Mouse (Mus musculus): ENCODE data around the gene Sorl1. TPM values are rescaled to one million over a fixed set of nuclear protein-coding genes. Genes with fewer than 3 reads are reported as not detected.

The Sorl1 gene
- total RNA-seq, 1 experiment from 2014 or later = 761 TPM

DNA sequence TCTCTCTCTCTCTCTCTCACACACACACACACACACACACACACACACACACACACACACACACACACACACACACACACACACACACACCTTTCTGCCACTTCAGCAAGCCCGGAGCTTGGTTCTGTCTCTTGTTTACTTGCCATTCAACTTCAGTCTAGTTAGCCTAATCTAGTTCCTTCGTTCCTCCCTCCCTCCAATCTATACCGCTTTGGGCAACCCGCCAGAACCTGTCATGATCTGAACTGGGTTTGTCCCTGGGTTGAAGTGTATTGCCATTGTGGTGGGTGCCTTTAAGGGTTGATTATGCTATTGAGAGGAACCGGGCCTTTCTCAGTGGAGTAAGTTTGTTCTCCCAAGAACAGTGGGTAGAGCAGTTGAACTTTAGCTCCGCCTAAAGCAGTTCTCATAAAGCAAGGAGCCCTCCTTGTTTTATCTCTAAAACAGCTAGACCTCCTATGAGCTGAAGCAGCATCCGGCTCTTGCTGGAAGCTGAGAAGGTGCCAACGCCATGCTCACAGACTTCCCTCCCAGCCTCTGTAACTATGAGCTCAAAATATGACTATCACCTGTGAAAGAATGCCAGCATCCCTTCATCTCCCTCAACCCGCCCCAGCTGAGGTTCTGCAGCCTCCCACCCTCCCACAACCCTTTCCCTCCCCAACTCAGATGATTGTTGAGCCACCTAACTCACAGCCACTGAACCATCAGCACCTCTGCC lies 1.3 kb upstream of the Sorl1 start:
- no peak for ATAC-seq (ENCODE audit: extremely low read depth, insufficient number of reproducible peaks, low FRiP score, poor library complexity, severe bottlenecking)

GRCm38 (mm10) chr9:42123204-42123603 lies 893 bp downstream of the Sorl1 start:
- no peak for ATAC-seq (ENCODE audit: extremely low read depth, insufficient number of reproducible peaks, low FRiP score, poor library complexity, severe bottlenecking)

GRCm38 (mm10) chr9:42122441-42122840 lies 1.7 kb downstream of the Sorl1 start:
- peak; percentile 62 for ATAC-seq (ENCODE audit: extremely low read depth, insufficient number of reproducible peaks, low FRiP score, poor library complexity, severe bottlenecking)

DNA sequence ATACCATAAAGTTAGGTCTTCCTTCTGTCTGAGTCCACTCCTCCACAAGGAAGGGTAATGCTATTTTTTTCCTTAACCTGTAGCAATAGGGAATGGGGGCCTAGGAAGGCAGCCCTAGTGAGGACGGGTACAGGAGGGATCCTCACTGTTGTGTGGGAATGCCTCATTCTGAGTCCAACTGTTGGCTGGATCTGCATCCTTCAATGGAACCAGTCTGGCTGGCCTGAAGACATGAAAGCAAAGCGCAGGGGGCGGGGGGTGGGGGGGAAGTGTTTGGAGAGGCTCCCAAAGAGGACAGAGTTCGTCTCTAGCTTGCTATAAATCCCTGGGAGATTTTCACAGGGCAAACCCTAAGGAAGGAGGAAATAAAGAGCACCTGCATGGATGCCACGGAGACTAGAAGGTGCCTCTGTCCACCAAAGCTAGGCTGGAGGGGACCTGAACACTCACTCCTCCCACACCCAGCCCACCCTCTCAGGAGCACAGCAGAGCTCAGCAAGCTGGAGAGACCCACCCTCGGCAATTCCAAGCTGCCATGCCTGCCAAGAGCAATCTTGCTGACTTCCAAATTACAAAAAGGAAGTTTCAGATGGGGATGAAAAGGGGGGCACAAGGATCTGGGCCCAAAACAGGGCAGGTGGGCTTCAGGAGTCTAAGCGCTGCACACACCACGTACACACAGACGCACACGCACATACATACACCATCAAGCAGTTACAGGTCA lies 2.3 kb downstream of the Sorl1 start:
- ATAC-seq (ENCODE audit: extremely low read depth, insufficient number of reproducible peaks, low FRiP score, poor library complexity, severe bottlenecking) = no peak

GRCm38 (mm10) chr9:42116418-42117056 lies 7.6 kb downstream of the Sorl1 start:
- ATAC-seq (ENCODE audit: extremely low read depth, insufficient number of reproducible peaks, low FRiP score, poor library complexity, severe bottlenecking) = no peak

DNA sequence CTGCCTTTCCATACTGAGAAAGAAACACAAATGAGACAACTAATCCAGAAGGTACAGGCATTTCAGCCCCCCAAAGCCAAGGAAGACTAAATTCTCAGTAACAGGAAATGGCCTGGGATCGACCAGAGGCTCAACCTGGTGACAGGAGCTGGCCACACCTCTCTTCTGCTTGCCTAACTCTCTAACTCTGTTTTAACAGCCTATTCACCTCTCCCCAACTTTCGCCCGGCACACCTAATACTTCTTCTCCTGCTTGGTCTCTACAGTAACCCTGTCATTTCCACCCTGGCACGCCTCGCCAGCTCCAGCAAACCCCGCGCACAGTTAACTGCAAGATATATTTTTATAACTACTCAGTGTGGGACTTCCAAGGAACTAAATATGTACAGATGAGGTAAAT lies 9.0 kb downstream of the Sorl1 start:
- no peak for ATAC-seq (ENCODE audit: extremely low read depth, insufficient number of reproducible peaks, low FRiP score, poor library complexity, severe bottlenecking)

DNA sequence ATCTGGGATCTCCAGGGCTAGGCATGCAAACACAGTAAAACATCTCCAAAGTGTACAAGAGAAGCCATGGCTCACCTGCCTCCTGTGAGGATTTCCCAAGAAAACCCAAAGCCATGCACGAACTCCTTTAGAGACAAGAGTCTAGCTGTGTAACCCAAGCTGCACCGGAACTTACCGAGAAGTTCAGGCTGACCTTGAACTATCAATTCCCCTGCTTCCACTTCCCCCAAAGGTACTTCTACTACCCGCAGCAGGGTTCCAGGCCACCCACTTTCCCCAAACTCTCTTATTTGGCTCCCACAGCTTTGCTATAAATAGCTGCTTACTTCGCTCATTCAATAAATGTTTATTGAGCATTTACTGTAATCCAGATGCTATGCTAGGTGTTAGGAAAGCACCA lies 10.8 kb downstream of the Sorl1 start:
- no peak for ATAC-seq (ENCODE audit: extremely low read depth, insufficient number of reproducible peaks, low FRiP score, poor library complexity, severe bottlenecking)

- ATAC-seq (ENCODE audit: extremely low read depth, insufficient number of reproducible peaks, low FRiP score, poor library complexity, severe bottlenecking) = no peak
These were observed 11.4 kb downstream of the Sorl1 start for GRCm38 (mm10) chr9:42112691-42113090.

GRCm38 (mm10) chr9:42111256-42111655 lies 12.8 kb downstream of the Sorl1 start:
- ATAC-seq (ENCODE audit: extremely low read depth, insufficient number of reproducible peaks, low FRiP score, poor library complexity, severe bottlenecking) = no peak

- ATAC-seq (ENCODE audit: extremely low read depth, insufficient number of reproducible peaks, low FRiP score, poor library complexity, severe bottlenecking) = no peak
These were observed 14.2 kb downstream of the Sorl1 start for GRCm38 (mm10) chr9:42109837-42110451.

DNA sequence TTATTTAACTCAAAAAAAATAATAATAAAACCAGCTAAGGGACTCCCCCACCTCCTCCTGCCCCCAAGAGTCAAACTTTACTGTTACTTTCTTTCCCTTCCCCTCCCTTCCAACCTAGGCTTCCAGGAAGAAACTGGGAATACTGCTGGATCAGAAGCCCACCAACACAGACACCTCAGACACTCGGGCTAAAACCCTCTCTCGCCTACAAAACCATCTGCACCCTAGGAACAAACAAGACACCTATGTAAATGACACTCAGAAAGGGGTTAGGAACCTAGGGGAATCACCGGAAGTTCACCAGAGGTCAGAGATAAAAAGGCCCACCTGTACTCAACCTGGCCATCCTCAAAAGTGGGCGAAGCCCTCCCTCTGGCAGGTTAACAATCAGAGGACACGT lies 15.0 kb downstream of the Sorl1 start:
- ATAC-seq (ENCODE audit: extremely low read depth, insufficient number of reproducible peaks, low FRiP score, poor library complexity, severe bottlenecking) = no peak

DNA sequence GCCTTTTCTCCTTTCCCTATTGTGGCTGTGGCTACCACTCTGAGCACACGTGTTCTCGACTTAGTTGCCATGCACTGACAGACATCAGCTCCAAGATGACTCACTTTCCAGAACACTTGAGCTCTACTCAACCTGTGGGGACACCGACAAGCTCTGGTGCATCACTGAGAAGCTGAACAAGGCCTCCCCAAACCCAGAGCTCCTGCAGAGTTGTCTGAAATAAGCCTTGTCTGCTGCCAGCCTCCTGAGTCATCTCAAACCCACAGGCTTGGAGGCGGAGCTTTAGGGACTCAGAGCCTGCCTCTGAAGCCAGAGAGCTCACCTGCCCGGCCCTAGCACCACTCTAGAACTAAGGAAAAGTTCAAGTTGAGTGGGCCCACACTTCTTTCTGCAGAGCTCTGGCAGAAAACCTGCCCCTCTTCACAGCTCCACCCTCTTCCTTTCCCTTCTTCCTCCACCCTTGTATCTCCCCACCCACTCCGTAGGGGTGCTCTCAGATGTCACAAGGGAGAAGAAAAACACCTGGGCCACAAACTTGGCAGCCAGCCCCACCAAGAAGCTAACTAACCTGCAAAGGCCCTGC lies 15.6 kb downstream of the Sorl1 start:
- ATAC-seq (ENCODE audit: extremely low read depth, insufficient number of reproducible peaks, low FRiP score, poor library complexity, severe bottlenecking) = peak; percentile 61

GRCm38 (mm10) chr9:42107062-42107461 lies 17.0 kb downstream of the Sorl1 start:
- no peak for ATAC-seq (ENCODE audit: extremely low read depth, insufficient number of reproducible peaks, low FRiP score, poor library complexity, severe bottlenecking)

- ATAC-seq (ENCODE audit: extremely low read depth, insufficient number of reproducible peaks, low FRiP score, poor library complexity, severe bottlenecking) = no peak
These were observed 17.8 kb downstream of the Sorl1 start for GRCm38 (mm10) chr9:42106305-42106704.

- ATAC-seq (ENCODE audit: extremely low read depth, insufficient number of reproducible peaks, low FRiP score, poor library complexity, severe bottlenecking) = no peak
These were observed 20.6 kb downstream of the Sorl1 start for GRCm38 (mm10) chr9:42103546-42103945.

GRCm38 (mm10) chr9:42102013-42102412 lies 22.1 kb downstream of the Sorl1 start:
- no peak for ATAC-seq (ENCODE audit: extremely low read depth, insufficient number of reproducible peaks, low FRiP score, poor library complexity, severe bottlenecking)

DNA sequence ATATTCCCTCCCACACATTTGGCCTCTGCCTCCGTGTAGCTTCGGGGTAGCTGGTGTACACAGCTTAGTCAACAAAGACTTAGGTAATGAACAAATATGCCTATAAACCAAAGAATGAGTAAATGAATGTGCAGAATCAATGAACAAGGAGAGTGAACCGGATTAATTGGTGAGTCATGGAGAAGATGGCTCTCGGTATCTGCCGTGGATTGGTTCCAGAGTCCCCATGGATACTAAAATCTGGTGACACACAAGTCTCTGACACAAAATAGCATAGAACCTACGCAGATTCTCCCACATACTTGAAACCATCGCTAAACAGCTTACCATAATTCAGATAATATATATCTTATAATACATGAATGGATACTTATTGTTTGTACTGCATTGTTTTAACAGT lies 22.8 kb downstream of the Sorl1 start:
- no peak for ATAC-seq (ENCODE audit: extremely low read depth, insufficient number of reproducible peaks, low FRiP score, poor library complexity, severe bottlenecking)

GRCm38 (mm10) chr9:42100618-42101210 lies 23.4 kb downstream of the Sorl1 start:
- ATAC-seq (ENCODE audit: extremely low read depth, insufficient number of reproducible peaks, low FRiP score, poor library complexity, severe bottlenecking) = no peak

All from neutrophil, adult 5-6 weeks (primary cell).